Mouse (Mus musculus) megakaryocyte-erythroid progenitor cell, adult 5-6 weeks (primary cell): Measurements from ENCODE around the gene Col8a1. TPM values are rescaled to one million over a fixed set of nuclear protein-coding genes. Genes with fewer than 3 reads are reported as not detected.

Experiments used
- ATAC-seq: replicated peaks from 2 replicates; pipeline ENCODE4 v1.8.0; 2016; ENCODE audit warnings: mild to moderate bottlenecking, inconsistent platforms; ENCODE audit not compliant: severe bottlenecking, poor library complexity, low FRiP score, low TSS enrichment
- total RNA-seq, 2 experiments: library from RNA; stranded (forward) in 1 of 2; stranded (reverse) in 1 of 2; fragments of 200-1000, 215-1000 nt in 1 of 2; fragments of >200 nt in 1 of 2; fragmentation: Nextera tagmentation in 1 of 2; gene quantifications; 2 replicates each; pipeline ENCODE4 v1.2.3; 2014 to 2017

The Col8a1 gene
- total RNA-seq, 2 experiments from 2014 or later, result not detected

GRCm38 (mm10) chr16:57693906-57694522, 60.5 kb downstream of the Col8a1 start:
- ATAC-seq, result no peak

DNA sequence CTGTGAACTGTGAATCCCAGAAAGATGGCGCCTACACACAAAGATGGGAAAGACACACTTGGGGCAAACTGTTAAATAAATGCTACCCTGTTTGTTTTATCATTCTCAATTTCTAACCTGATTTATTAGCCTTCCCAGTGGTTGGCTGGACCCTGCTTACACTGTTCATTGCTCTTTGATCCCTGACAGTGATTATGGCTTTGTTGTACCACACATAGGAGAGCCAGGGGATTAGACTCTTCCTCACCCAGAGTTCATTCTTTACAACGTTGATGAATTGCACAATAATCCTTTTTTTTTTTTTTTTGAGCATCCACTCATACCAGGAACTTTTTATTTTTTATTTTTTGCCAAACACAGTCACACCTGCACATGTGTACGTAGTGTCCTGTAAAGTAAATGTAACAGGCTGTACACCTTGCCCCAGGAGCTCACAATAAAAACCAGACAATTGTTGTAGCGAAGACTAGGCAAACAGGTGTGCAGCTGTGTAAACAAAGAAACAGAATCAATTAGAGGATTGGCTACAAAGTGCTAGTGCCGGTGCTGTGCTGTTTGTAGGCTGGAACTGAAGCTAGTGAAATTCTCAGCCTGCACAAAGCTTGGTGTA, 68.6 kb downstream of the Col8a1 start:
- no peak for ATAC-seq

DNA sequence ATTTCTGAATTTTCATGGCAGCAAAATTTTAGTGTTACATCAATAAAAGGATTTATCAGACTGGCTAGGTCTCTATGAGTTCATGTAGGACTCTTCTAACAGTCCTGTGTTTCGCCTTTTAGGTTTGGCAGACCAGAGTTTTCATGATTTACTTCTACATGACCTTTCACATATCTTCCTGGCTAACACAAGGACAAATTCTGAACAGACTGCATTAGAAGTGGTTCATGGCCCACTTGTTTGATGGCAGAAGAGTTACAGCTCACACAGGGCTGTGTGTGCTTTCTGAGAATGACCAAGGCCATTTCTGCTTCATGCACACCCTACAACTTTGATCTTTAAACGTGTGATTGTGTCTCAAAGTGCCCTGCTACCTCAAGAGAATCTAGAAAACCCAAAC, 82.3 kb downstream of the Col8a1 start:
- no peak for ATAC-seq

DNA sequence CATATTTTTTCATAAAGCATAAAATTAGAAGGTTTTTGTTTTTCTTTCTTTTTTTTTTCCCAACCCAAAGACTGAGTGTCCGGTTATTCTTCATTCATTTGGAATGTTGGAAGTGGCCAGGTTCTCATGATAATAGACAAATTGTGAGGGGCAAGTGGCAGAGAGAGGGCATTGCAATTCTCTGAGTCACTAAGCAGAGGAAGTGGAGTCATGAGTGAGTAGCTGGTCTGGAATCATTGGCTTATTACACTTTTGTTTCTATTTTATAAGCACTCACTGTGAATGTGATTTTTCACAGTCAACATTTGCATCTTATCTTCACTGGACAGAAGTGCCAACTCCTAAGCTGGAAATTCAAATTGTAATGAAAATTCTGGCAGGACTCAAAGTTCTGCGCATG, 82.9 kb downstream of the Col8a1 start:
- ATAC-seq, result no peak

GRCm38 (mm10) chr16:57669348-57669747, 85.2 kb downstream of the Col8a1 start:
- peak; percentile 82 for ATAC-seq

GRCm38 (mm10) chr16:57662661-57663060, 91.9 kb downstream of the Col8a1 start:
- ATAC-seq, result no peak

GRCm38 (mm10) chr16:57649888-57650287, 104.6 kb downstream of the Col8a1 start:
- no peak for ATAC-seq

- no peak for ATAC-seq
These were observed 113.1 kb downstream of the Col8a1 start for GRCm38 (mm10) chr16:57641346-57641885.

DNA sequence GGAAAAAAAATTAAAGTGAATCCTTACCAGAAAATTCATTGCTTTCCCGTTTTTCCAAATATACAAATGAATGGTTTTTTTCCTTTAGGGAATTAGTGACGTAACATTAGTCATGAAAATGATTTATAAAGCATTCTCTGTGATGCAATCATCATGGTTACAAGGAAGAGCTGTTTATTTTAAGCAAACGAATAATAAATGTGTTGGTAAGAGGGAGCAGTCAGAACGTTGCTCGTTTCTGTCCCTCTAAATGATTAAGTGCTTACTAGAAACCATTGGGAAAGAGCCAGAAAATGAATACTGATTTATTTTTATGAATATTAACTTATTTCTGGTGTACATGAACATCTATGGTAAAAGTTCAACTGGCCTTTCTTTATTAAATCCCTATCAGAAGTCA, 119.8 kb downstream of the Col8a1 start:
- ATAC-seq, result no peak

GRCm38 (mm10) chr16:57634191-57634590, 120.3 kb downstream of the Col8a1 start:
- ATAC-seq, result peak; percentile 96

DNA sequence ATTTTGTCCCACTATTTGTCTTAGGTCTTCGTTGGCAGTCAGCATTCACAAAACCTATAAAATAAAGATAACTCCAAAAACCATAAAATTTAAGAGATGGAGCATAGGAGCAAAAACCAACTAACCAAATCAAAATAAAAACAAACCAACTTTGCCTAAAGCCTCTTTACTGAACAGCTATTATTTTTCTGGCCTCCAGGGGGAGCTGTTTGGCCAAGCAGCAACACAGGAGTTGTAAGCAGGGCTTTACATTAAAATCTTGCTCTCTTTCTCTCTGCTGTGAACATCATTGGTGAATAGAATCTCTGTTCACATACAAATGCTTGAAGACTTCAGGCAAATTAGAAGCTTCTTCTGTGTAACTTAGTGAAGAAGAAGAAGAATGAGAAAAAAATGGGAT, 142.8 kb downstream of the Col8a1 start:
- ATAC-seq, result peak; percentile 62; the same call in 1 of the 2 replicates

DNA sequence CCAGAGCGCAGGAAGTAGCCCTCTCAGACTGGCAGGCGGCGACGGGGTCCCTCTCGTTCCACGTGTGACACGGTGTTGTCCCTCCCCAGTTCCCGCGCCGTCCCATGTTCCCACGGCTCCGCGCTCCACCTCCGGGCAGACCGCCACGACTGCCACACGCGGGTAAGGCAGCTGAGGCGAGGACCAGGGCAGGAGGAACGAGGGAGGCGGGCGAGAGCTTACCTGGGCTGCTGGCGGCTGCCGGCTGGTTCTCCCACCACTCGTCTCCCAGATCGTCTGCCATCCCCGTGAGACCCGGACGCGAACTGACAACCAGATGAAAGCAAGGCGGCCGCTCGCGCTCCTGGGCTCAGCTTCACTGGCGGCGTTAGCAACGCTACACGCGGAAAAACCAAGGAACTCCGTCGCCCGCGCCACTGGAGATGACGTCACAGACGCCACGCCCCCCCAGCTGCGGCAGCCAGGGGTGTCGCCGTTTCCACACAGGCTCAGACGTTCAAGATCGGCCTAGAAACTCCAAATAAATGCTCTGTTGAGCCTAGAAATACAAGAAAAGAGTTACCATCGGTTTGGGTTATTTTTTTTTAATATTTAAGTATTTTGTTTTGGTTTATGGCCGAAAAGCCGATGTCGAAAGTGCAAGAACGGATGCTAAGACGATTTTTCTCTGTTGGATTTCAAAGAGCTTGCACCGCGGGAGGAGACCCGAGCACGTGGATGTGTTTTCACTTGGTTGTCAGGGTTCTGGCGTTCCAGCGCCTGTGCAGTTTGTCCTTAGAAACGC, 147.9 kb downstream of the Col8a1 start, which contains the start of gene Cmss1:
Cmss1 (minus strand) TSS at position 421 of the 784 bp plus-strand sequence.
- peak; percentile 95 for ATAC-seq

DNA sequence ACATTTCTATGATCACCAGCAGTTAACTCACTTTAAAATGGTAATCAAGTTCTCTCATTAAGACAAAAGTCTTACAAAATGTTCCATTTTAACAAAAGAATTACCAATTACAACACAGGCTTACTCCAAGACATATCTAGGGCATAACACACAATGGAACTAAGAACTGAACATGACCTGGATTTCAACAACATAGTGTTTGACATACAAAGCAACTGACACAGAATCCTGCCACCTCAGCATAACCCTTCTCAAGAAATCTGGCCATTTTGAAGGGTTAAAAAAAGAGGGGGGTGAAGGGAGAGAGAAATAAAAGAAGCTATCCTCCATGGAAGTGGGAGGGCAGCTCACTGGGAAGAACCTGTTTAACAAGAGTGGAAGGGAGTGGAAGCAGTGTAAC, 153.5 kb downstream of the Col8a1 start:
- no peak for ATAC-seq

DNA sequence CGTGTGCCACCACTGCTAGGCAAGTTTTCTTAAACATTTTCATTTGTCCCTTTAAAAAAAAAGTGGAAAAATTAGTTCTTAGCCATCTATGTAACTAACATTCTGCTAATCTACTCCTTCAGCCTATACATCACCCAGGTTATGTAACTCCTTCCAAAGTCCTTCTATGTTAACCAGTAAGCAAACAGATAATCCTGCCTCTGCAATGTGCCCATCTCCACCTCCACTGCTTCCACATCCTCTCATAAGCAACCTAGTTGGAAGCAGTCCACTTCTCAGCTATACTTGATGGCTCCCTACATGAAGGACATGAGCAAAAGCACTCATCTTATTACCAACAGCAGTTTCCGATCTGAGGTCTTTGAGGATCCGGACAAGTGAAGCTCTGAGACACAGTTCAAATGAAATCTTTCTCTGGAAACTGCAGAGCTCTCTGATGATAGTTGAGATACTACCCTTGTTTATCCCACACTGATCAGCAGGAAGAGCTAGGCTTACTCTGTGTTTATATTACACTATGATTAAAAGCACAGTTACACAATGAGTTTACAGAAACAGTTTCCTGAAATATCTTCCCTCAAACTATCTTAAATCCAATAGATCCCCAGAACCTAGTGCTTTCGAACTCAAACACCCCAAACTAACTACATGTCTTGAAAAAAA, 157.1 kb downstream of the Col8a1 start:
- ATAC-seq, result no peak

- peak; percentile 88 for ATAC-seq
These were observed 160.9 kb downstream of the Col8a1 start for GRCm38 (mm10) chr16:57593422-57594157.

DNA sequence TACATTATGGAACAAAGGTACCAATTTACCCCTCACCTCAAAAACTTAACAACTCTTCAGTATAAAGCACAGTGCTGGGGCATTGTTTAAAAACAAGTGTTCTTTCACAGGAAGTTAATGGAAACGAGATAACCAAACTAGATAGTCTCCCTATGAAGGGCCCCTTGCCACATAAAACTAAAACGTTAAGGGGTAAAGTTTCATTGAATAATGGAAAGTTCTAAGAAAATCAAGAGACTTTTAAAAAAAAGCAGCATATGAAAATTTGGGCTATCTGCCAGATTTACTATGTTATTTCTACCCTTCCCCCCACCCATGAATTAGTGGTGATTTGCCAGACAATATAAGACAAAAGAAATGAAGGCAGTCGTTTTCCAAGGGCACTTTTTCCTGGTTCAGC, 169.3 kb downstream of the Col8a1 start:
- no peak for ATAC-seq

- no peak for ATAC-seq
These were observed 172.5 kb downstream of the Col8a1 start for GRCm38 (mm10) chr16:57582008-57582407.

DNA sequence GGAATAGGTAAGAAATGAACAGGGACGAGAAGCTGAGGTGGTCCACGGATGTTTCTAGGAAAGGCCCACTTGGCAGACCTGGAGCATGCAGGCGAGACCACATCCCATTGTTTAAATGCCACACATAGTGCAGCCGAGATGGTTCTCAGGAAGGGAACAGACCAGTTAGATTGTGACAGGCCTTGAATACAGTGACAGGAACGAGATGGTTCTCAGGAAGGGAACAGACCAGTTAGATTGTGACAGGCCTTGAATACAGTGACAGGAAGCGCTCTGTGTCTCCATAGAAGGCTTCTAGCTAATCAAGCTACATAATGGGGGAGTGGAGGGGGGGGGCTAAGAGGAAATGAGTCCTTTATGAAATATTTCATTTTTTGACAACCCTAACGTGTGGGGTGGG, 174.5 kb downstream of the Col8a1 start:
- ATAC-seq, result no peak

- ATAC-seq, result 0 out of 2 replicates have a peak, but pooled peaks have one; percentile 50
These were observed 177.0 kb downstream of the Col8a1 start for GRCm38 (mm10) chr16:57577519-57577918.
